Mouse (Mus musculus) cerebellum, adult 2 months (tissue): ENCODE data around the gene Tmem135.

ENCODE experiments used
- CTCF ChIP-seq: fragments of 200-500 bp; IDR thresholded peaks from 2 replicates; pipeline ENCODE4 v1.5.1; 2011; ENCODE audit warnings: low read depth, mild to moderate bottlenecking, control low read depth, low read length, moderate library complexity, borderline replicate concordance; ENCODE audit not compliant: insufficient read depth
- POLR2A ChIP-seq: fragments of 200-500 bp; IDR thresholded peaks from 2 replicates; pipeline ENCODE4 v1.6.1; 2011; ENCODE audit warnings: low read length, control low read depth, borderline replicate concordance; ENCODE audit not compliant: insufficient read depth

- TF ChIP-seq CTCF (no peak), POLR2A (no peak)
Observed at GRCm38 (mm10) chr7:89206165-89206564, 197.9 kb downstream of the Tmem135 start.
